Mouse (Mus musculus) forebrain, embryonic 13.5 days (tissue): ENCODE results near the gene Fam19a4. TPM values are rescaled to one million over a fixed set of nuclear protein-coding genes. Genes with fewer than 3 reads are reported as not detected.
A peak's percentile ranks its signal among the peaks of the same experiment; 100 is the strongest.

Experiments
- ATAC-seq: fragments of 200-750 bp; cut with Nextera tagmentation; 2 replicates; pipeline ENCODE4 v1.8.0; 2017
- H3K27ac ChIP-seq: fragments of 300-500 bp; sonication (generic); 2 replicates; pipeline ENCODE4 v1.5.1; 2015; ENCODE audit warnings: inconsistent platforms, mild to moderate bottlenecking, moderate library complexity
- H3K27me3 ChIP-seq: fragments of 300-500 bp; sonication (generic); 2 replicates; pipeline ENCODE4 v1.6.1; 2015; ENCODE audit warnings: mild to moderate bottlenecking, inconsistent platforms
- H3K36me3 ChIP-seq: fragments of 300-500 bp; sonication (generic); 2 replicates; pipeline ENCODE4 v1.6.1; 2015; ENCODE audit warnings: mild to moderate bottlenecking, inconsistent platforms; ENCODE audit not compliant: poor library complexity, severe bottlenecking
- H3K4me1 ChIP-seq: fragments of 300-500 bp; sonication (generic); 2 replicates; pipeline ENCODE4 v1.6.1; 2015; ENCODE audit warnings: inconsistent platforms
- H3K4me2 ChIP-seq: fragments of 300-500 bp; sonication (generic); 2 replicates; pipeline ENCODE4 v1.6.1; 2015; ENCODE audit warnings: inconsistent platforms, mild to moderate bottlenecking, moderate library complexity
- H3K4me3 ChIP-seq: fragments of 300-500 bp; sonication (generic); 2 replicates; pipeline ENCODE4 v1.5.1; 2015; ENCODE audit warnings: mild to moderate bottlenecking, inconsistent platforms
- H3K9ac ChIP-seq: fragments of 300-500 bp; sonication (generic); 2 replicates; pipeline ENCODE4 v1.6.1; 2015; ENCODE audit warnings: mild to moderate bottlenecking, inconsistent platforms
- H3K9me3 ChIP-seq: fragments of 300-500 bp; sonication (generic); replicated peaks from 2 replicates; pipeline ENCODE4 v1.6.1; 2016; ENCODE audit warnings: inconsistent platforms
- WGBS: fragments of 180-500 bp; shearing (Covaris S2); methylation state at CpG from one replicate; pipeline ENCODE4 v1.1.7; 2015; 5-methylcytosine and 5-hydroxymethylcytosine counted together
- polyA plus RNA-seq: library from polyadenylated mRNA; unstranded; fragments of >200 nt; fragmentation: Nextera tagmentation; extraction: Ambion mirVana; gene quantifications from 2 replicates; pipeline ENCODE4 v1.2.1, GENCODE M21; 2015

Gene Fam19a4
- polyA plus RNA-seq: 0.52 and 1.1 TPM in 2 replicates

GRCm38 (mm10) chr6:97060074-97060681 is at the start of gene Fam19a4:
Gene Fam19a4, minus strand, starts transcription at chr6:97060413.
- peaks cover 37% of the 10 kb centered on the region for H3K27me3 ChIP-seq
- H3K9me3 ChIP-seq: no peaks in the 10 kb centered on the region
- H3K4me1 ChIP-seq: peaks cover 15% of the 10 kb centered on the region
- WGBS: 1% methylated on average over 30 of the region's 30 CpGs
- H3K27ac ChIP-seq: no peak within 1 kb of the TSS
- peak within 1 kb of the TSS; percentile 45 for H3K9ac ChIP-seq
- ATAC-seq: peak; percentile 82
- H3K4me3 ChIP-seq: peak within 1 kb of the TSS; percentile 40
- peak within 1 kb of the TSS; percentile 69 for H3K4me2 ChIP-seq
- no peaks in the 10 kb centered on the region for H3K36me3 ChIP-seq

- H3K36me3 ChIP-seq: no peaks in the 10 kb centered on the region
- peaks cover 3% of the 10 kb centered on the region; the same call in 1 of the 2 replicates for H3K27me3 ChIP-seq
- no peaks in the 10 kb centered on the region for H3K9me3 ChIP-seq
- 12% methylated on average over 2 of the region's 2 CpGs for WGBS
- H3K9ac ChIP-seq: no peak overlapping the region
- peaks cover 15% of the 10 kb centered on the region for H3K4me1 ChIP-seq
- no peak overlapping the region for H3K4me2 ChIP-seq
- H3K27ac ChIP-seq: no peak overlapping the region
- H3K4me3 ChIP-seq: no peak overlapping the region
- ATAC-seq: peak; percentile 90
These were observed 46.6 kb upstream of the Fam19a4 start for GRCm38 (mm10) chr6:97106777-97107176.

GRCm38 (mm10) chr6:97106106-97106505 is 45.9 kb upstream of the Fam19a4 start:
- Histone ChIP-seq H3K27me3 (peaks cover 3% of the 10 kb centered on the region; the same call in 1 of the 2 replicates), H3K27ac (no peak overlapping the region), H3K9me3 (no peaks in the 10 kb centered on the region), H3K4me3 (no peak overlapping the region), H3K36me3 (no peaks in the 10 kb centered on the region), H3K9ac (no peak overlapping the region), H3K4me2 (no peak overlapping the region), H3K4me1 (peaks cover 22% of the 10 kb centered on the region)
- WGBS: 87% methylated on average over 8 of the region's 8 CpGs
- ATAC-seq: no peak

DNA sequence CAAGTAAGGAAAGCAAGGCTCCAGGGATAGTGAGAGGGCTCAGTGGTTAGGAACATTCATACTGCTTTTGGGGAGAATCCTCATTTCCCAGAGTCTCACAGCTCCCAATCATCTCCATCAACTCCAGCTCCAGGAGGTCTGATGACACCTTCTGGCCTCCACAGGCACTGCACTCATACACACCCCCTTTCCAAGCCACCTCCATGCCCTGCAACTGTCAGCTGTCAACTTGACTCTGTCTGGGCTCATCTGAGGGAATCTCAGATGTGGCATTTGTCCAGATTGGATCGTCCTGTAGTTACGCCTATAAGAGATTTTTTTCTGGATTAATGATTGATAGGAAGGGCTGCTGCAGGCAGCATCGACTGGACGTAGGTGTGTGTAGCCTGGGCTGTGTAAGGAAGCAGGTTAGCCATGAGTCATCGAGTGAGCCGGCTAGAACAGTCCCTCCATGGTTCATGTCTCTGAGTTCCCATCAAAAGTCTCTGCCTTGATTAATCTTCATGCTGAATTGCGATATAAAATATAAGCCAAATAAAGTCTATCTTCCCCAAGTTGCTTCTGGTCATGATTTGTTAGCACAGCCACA is 44.1 kb upstream of the Fam19a4 start:
- Histone ChIP-seq H3K9me3 (no peaks in the 10 kb centered on the region), H3K9ac (no peak overlapping the region), H3K4me1 (peaks cover 22% of the 10 kb centered on the region), H3K36me3 (no peaks in the 10 kb centered on the region), H3K27me3 (peaks cover 3% of the 10 kb centered on the region; the same call in 1 of the 2 replicates), H3K27ac (no peak overlapping the region), H3K4me2 (no peak overlapping the region), H3K4me3 (no peak overlapping the region)
- 0 out of 2 replicates have a peak, but pooled peaks have one; percentile 25 for ATAC-seq
- 82% methylated on average over 7 of the region's 7 CpGs for WGBS

DNA sequence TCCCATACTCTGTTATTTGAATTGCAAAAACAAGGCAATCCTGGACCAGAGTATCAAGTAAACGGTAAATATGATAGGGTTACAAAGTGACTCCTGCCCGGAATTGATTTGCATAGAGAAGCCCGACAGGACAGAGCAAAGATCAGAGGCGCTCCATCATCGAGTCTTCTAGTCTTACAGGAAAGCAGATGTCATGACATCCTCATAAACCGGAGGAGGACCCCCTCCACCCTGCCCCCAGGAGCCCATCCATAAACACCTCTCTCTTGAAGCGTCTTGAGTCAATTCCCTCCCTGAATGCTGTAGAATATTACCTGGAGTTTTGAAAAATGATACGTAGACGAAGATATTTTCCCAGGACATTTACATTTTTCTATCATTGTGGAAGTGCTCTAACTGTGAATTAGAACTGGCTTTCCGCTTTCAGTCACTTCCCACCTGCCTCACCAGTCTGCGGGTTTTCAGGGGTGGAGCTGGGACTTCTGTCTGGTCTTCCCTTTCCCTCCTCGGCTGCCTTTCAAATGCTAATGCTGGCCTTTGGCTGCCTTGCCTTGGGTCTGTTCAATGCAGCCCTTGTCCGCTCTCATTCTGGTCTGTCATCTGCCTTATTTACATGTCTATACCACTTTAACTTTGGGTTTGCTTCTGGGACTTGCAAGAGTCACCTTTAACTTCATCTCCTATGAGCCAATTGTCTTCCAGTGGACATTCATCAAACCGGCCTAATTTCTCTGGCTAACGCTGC is 41.9 kb upstream of the Fam19a4 start:
- H3K9ac ChIP-seq: no peak overlapping the region
- peaks cover 22% of the 10 kb centered on the region for H3K4me1 ChIP-seq
- H3K27ac ChIP-seq: no peak overlapping the region
- no peaks in the 10 kb centered on the region for H3K9me3 ChIP-seq
- peak overlapping the region; percentile 45 for H3K4me2 ChIP-seq
- no peak overlapping the region for H3K4me3 ChIP-seq
- ATAC-seq: no peak
- H3K27me3 ChIP-seq: peaks cover 3% of the 10 kb centered on the region; the same call in 1 of the 2 replicates
- 3% methylated on average over 15 of the region's 15 CpGs for WGBS
- no peaks in the 10 kb centered on the region for H3K36me3 ChIP-seq

GRCm38 (mm10) chr6:97101190-97101957 is 41.2 kb upstream of the Fam19a4 start:
- Histone ChIP-seq H3K9ac (no peak overlapping the region), H3K4me2 (no peak overlapping the region), H3K27me3 (peaks cover 3% of the 10 kb centered on the region; the same call in 1 of the 2 replicates), H3K27ac (no peak overlapping the region), H3K36me3 (no peaks in the 10 kb centered on the region), H3K9me3 (no peaks in the 10 kb centered on the region), H3K4me1 (peaks cover 22% of the 10 kb centered on the region), H3K4me3 (no peak overlapping the region)
- ATAC-seq: no peak
- 28% methylated on average over 12 of the region's 12 CpGs for WGBS

DNA sequence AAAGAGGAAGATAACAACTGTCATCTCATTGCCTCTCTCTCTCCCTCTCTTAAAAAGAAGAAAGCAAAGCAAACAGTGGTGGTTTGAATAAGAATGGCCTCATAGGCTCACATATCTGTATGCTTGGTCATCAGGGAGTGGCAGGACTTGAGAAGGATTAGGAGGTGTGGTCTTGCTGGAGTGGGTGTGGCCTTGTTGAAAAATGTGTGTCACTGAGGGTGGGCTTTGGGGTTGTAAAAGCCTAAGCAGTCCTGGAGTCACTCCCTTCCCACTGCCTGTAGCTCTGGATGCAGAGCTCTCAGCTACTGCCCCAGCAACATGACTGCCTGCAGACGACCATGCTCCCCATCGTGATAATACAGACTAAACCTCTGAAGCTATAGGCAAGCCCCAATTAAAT is 22.1 kb upstream of the Fam19a4 start:
- Histone ChIP-seq H3K27me3 (0 out of 2 replicates have a peak, but pooled peaks cover 3% of the 10 kb centered on the region), H3K4me3 (no peak overlapping the region), H3K36me3 (no peaks in the 10 kb centered on the region), H3K9ac (no peak overlapping the region), H3K4me2 (no peak overlapping the region), H3K4me1 (peaks cover 8% of the 10 kb centered on the region; the same call in 1 of the 2 replicates), H3K9me3 (peaks cover 7% of the 10 kb centered on the region; the same call in 1 of the 2 replicates), H3K27ac (no peak overlapping the region)
- WGBS: 98% methylated on average over 2 of the region's 2 CpGs
- no peak for ATAC-seq

DNA sequence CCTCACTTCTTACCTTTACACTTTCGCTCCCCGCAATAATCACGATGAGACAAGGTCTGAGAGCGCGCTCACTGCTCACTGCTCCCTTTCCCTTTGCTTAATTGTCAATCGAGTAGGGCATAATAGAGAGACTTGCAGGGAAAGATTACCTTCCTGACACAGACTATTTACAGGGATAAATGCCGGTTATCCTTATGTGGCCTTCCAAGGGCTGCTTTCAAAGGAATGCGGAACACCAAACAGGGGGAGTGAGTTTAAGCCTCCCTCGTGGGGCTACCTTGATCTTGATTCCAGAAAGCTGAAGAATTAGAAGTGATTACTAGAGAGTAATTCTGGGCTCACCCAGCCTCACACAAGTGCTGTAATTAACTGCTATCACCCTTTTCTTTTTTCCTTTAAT is 19.8 kb upstream of the Fam19a4 start:
- H3K36me3 ChIP-seq: no peaks in the 10 kb centered on the region
- H3K4me1 ChIP-seq: peaks cover 8% of the 10 kb centered on the region; the same call in 1 of the 2 replicates
- no peak for ATAC-seq
- H3K4me3 ChIP-seq: no peak overlapping the region
- no peaks in the 10 kb centered on the region for H3K9me3 ChIP-seq
- 0 out of 2 replicates have a peak, but pooled peaks cover 3% of the 10 kb centered on the region for H3K27me3 ChIP-seq
- H3K9ac ChIP-seq: no peak overlapping the region
- WGBS: 23% methylated on average over 9 of the region's 9 CpGs
- H3K27ac ChIP-seq: no peak overlapping the region
- peak overlapping the region; percentile 8 for H3K4me2 ChIP-seq

DNA sequence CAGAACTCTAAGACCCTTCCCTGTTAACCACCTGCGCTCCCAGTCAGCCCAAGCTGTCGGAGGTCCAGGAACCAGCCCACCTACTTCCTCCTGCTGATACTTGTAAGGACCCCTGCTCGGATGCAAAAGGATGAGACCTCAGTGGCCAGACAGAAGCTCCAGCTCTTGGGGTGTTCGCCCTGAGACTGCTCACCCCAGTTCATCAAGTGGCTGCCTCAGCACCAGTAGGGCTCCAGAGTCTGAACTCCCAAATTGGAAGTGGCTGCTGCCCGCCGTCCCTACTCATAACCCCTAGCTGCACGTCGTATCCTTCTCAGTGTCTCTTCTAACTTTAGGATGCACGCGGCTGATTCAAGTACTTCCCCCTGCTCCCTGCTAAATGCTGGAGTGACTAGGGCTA is 614 bp downstream of the Fam19a4 start:
- H3K36me3 ChIP-seq: no peaks in the 10 kb centered on the region
- WGBS: 6% methylated on average over 10 of the region's 10 CpGs
- H3K9me3 ChIP-seq: no peaks in the 10 kb centered on the region
- no peak overlapping the region for H3K27ac ChIP-seq
- peaks cover 37% of the 10 kb centered on the region for H3K27me3 ChIP-seq
- peak overlapping the region; percentile 40 for H3K4me3 ChIP-seq
- H3K9ac ChIP-seq: peak overlapping the region; percentile 45; the same call in 1 of the 2 replicates
- peak overlapping the region; percentile 69 for H3K4me2 ChIP-seq
- 0 out of 2 replicates have a peak, but pooled peaks have one; percentile 10 for ATAC-seq
- H3K4me1 ChIP-seq: peaks cover 15% of the 10 kb centered on the region

GRCm38 (mm10) chr6:97052196-97052770 is 7.9 kb downstream of the Fam19a4 start:
- Histone ChIP-seq H3K27ac (no peak overlapping the region), H3K4me3 (no peak overlapping the region), H3K27me3 (no peaks in the 10 kb centered on the region), H3K4me1 (0 out of 2 replicates have a peak, but pooled peaks cover 4% of the 10 kb centered on the region), H3K36me3 (no peaks in the 10 kb centered on the region), H3K4me2 (no peak overlapping the region), H3K9ac (no peak overlapping the region), H3K9me3 (no peaks in the 10 kb centered on the region)
- ATAC-seq: no peak
- 62% methylated on average over 8 of the region's 8 CpGs for WGBS

- no peaks in the 10 kb centered on the region for H3K9me3 ChIP-seq
- 0 out of 2 replicates have a peak, but pooled peaks cover 4% of the 10 kb centered on the region for H3K4me1 ChIP-seq
- H3K4me2 ChIP-seq: no peak overlapping the region
- ATAC-seq: no peak
- H3K27me3 ChIP-seq: no peaks in the 10 kb centered on the region
- 30% methylated on average over 4 of the region's 4 CpGs for WGBS
- no peak overlapping the region for H3K9ac ChIP-seq
- no peaks in the 10 kb centered on the region for H3K36me3 ChIP-seq
- H3K4me3 ChIP-seq: no peak overlapping the region
- H3K27ac ChIP-seq: no peak overlapping the region
These were observed 11.8 kb downstream of the Fam19a4 start for GRCm38 (mm10) chr6:97048403-97048802.
